Mouse (Mus musculus) T-helper 1 cell (primary cell): ENCODE measurements around the gene Lamb1.

ENCODE experiments used
- in situ Hi-C: fragments of 300-600 bp; cut with MboI, MseI; formaldehyde crosslinking; loops from one replicate; pipeline ENCODE4 v1.15.1; 2025; ENCODE audit warnings: high pct_unique_total_duplicates

Lamb1 gene

GRCm38 (mm10) chr12:31252259-31252658 lies 12.8 kb upstream of the Lamb1 start:
- in situ Hi-C loops: no loop called here

GRCm38 (mm10) chr12:31254978-31255377 lies 10.1 kb upstream of the Lamb1 start:
- in situ Hi-C loops: no loop called here

- in situ Hi-C loops: no loop called here
These were observed 8.7 kb upstream of the Lamb1 start for GRCm38 (mm10) chr12:31256121-31256903.

GRCm38 (mm10) chr12:31261882-31262281 lies 3.2 kb upstream of the Lamb1 start:
- in situ Hi-C loops: no loop called here

GRCm38 (mm10) chr12:31263921-31264320 lies 1.1 kb upstream of the Lamb1 start:
- in situ Hi-C loops: no loop called here

GRCm38 (mm10) chr12:31265722-31266431 lies 843 bp downstream of the Lamb1 start:
- in situ Hi-C loops: no loop called here

- in situ Hi-C loops: no loop called here
These were observed 1.7 kb downstream of the Lamb1 start for GRCm38 (mm10) chr12:31266686-31267085.

GRCm38 (mm10) chr12:31267363-31267762 lies 2.3 kb downstream of the Lamb1 start:
- in situ Hi-C loops: no loop called here

GRCm38 (mm10) chr12:31268315-31268714 lies 3.3 kb downstream of the Lamb1 start:
- in situ Hi-C loops: no loop called here

- in situ Hi-C loops: no loop called here
These were observed 4.1 kb downstream of the Lamb1 start for GRCm38 (mm10) chr12:31269020-31269597.

GRCm38 (mm10) chr12:31270361-31270760 lies 5.3 kb downstream of the Lamb1 start:
- in situ Hi-C loops: no loop called here

- in situ Hi-C loops: no loop called here
These were observed 5.7 kb downstream of the Lamb1 start for GRCm38 (mm10) chr12:31270776-31271175.

GRCm38 (mm10) chr12:31271361-31272011 lies 6.5 kb downstream of the Lamb1 start:
- in situ Hi-C loops: no loop called here

- in situ Hi-C loops: no loop called here
These were observed 7.1 kb downstream of the Lamb1 start for GRCm38 (mm10) chr12:31272012-31272735.

GRCm38 (mm10) chr12:31272846-31273245 lies 7.8 kb downstream of the Lamb1 start:
- in situ Hi-C loops: no loop called here

- in situ Hi-C loops: no loop called here
These were observed 8.6 kb downstream of the Lamb1 start for GRCm38 (mm10) chr12:31273646-31274045.

GRCm38 (mm10) chr12:31275411-31275810 lies 10.4 kb downstream of the Lamb1 start:
- in situ Hi-C loops: no loop called here

GRCm38 (mm10) chr12:31278270-31278669 lies 13.2 kb downstream of the Lamb1 start:
- in situ Hi-C loops: no loop called here

- in situ Hi-C loops: no loop called here
These were observed 15.3 kb downstream of the Lamb1 start for GRCm38 (mm10) chr12:31280318-31280717.

- in situ Hi-C loops: no loop called here
These were observed 16.1 kb downstream of the Lamb1 start for GRCm38 (mm10) chr12:31281100-31281591.

- in situ Hi-C loops: no loop called here
These were observed 17.2 kb downstream of the Lamb1 start for GRCm38 (mm10) chr12:31282241-31282640.
